In the genomic region with DNA sequence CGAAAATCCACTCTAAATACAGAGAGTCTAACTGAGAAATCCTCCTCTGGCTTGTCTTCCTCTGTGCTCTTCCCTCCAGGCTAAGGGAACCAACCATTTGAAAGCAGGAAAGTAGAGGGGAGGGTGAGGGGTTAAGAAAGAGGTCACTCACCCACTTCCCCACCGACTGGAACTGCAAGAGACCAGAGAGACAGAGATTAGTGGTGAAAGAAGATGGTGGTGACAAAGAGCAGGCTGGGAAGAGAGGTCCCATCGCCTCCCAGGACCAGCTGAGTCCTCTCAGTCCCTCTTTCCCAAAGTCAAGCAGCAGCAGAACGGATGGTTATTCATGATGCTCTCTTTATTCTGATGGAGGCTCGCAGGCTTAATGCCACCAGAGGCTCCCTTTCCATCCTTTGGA, we compare ENCODE assay signal across 33 mouse cellular contexts. TPM values are rescaled to one million over a fixed set of nuclear protein-coding genes. Genes with fewer than 3 reads are reported as not detected.
DNase-seq lines count a peak whose midpoint lies in the region; ATAC-seq and TF ChIP-seq lines count a peak whose summit lies in the region.
"Had no signal": no experiment of that assay in that cellular context is flagged by ENCODE, and none has a peak within 500 bp of the region (broad histone marks: within the 10 kb centered on the region; RNA-seq: fewer than 3 reads in every experiment).

No protein-coding gene starts in this region.

- H3K36me3 ChIP-seq in liver, embryonic 13.5 days: no peaks in the 10 kb centered on the region
- H3K36me3 ChIP-seq in forebrain, embryonic 11.5 days (ENCODE audit: control insufficient read depth, insufficient read depth, low read length): no peaks in the 10 kb centered on the region
- H3K36me3 ChIP-seq: embryonic facial prominence, embryonic 13.5 days; G1E; heart, embryonic 12.5 days; limb, embryonic 15.5 days; lung, embryonic 15.5 days; midbrain, embryonic 13.5 days had no signal

- no peak for ATAC-seq in liver, embryonic 13.5 days (ENCODE audit: low read depth)
- ATAC-seq in megakaryocyte progenitor cell, adult 5-6 weeks (replicated peaks; ENCODE audit: poor library complexity): peak; percentile 17
- ATAC-seq in forebrain, embryonic 11.5 days (replicated peaks; ENCODE audit: low FRiP score): no peak
- ATAC-seq: forebrain, embryonic 13.5 days; hindbrain, postnatal 0 days; intestine, embryonic 16.5 days; midbrain, embryonic 13.5 days had no signal

- no peak for DNase-seq in left cerebral cortex, adult 2 months (ENCODE audit: extremely low spot score in 1 of 2, low spot score in 2 of 2)
- DNase-seq in left cerebral cortex, postnatal 4 days: no peak
- DNase-seq in liver, embryonic 13.5 days: no peak
- no peak for DNase-seq in cerebellum, postnatal 10 days
- DNase-seq in forebrain, embryonic 11.5 days (ENCODE audit: low spot score): no peak
- DNase-seq in retina, postnatal 1 day: no peak
- DNase-seq: adrenal gland, postnatal 10 days; cerebellum, adult 11-12 months; cerebellum, postnatal 14 days; embryo, embryonic 11 days; gastrocnemius, postnatal 10 days; heart, postnatal 10 days; kidney, adult 9 months; kidney, postnatal 14 days; thymus, postnatal 36 days had no signal

- peak overlapping the region; percentile 48; the same call in 1 of the 2 replicates for H3K27ac ChIP-seq in left cerebral cortex, adult 2 months
- H3K27ac ChIP-seq in bone marrow macrophage, adult 2 months (ENCODE audit: insufficient read depth, low read depth, low read length): peak overlapping the region; percentile 96
- H3K27ac ChIP-seq in liver, embryonic 13.5 days: peak overlapping the region; percentile 31; the same call in 1 of the 2 replicates
- H3K27ac ChIP-seq in forebrain, embryonic 11.5 days (ENCODE audit: low read depth, low read length): no peak overlapping the region
- H3K27ac ChIP-seq: embryonic facial prominence, embryonic 13.5 days; forebrain, embryonic 13.5 days; hindbrain, postnatal 0 days; limb, embryonic 15.5 days; lung, embryonic 15.5 days; midbrain, embryonic 13.5 days had no signal

- no peaks in the 10 kb centered on the region for H3K9me3 ChIP-seq in liver, embryonic 13.5 days (replicated peaks)
- no peaks in the 10 kb centered on the region for H3K9me3 ChIP-seq in forebrain, embryonic 11.5 days (ENCODE audit: control insufficient read depth, low read length)
- H3K9me3 ChIP-seq: embryonic facial prominence, embryonic 13.5 days; G1E; limb, embryonic 15.5 days; lung, embryonic 15.5 days; midbrain, embryonic 13.5 days had no signal

- no peak overlapping the region for H3K4me3 ChIP-seq in left cerebral cortex, adult 2 months
- H3K4me3 ChIP-seq in bone marrow macrophage, adult 2 months (ENCODE audit: insufficient read depth, low read length): peak overlapping the region; percentile 58
- H3K4me3 ChIP-seq in liver, embryonic 13.5 days (replicated peaks): no peak overlapping the region
- H3K4me3 ChIP-seq in forebrain, embryonic 11.5 days (ENCODE audit: low read depth, low read length): no peak overlapping the region
- H3K4me3 ChIP-seq: embryonic facial prominence, embryonic 13.5 days; erythroblast, embryonic 14.5 days; forebrain, embryonic 13.5 days; heart, embryonic 12.5 days; limb, embryonic 15.5 days; lung, embryonic 15.5 days; midbrain, embryonic 13.5 days had no signal

- no peak for TF ChIP-seq CTCF in left cerebral cortex, adult 2 months (IDR thresholded peaks at IDR 0.05)
- no peak for TF ChIP-seq CTCF in bone marrow macrophage, adult 2 months (IDR thresholded peaks at IDR 0.05; ENCODE audit: low read depth, low read length)

- no peak for TF ChIP-seq POLR2A in bone marrow macrophage, adult 2 months (IDR thresholded peaks at IDR 0.05; ENCODE audit: borderline replicate concordance, low read depth, low read length)

- H3K27me3 ChIP-seq in liver, embryonic 13.5 days: no peaks in the 10 kb centered on the region
- H3K27me3 ChIP-seq in forebrain, embryonic 11.5 days (ENCODE audit: control insufficient read depth, insufficient read depth, low read length): no peaks in the 10 kb centered on the region
- H3K27me3 ChIP-seq: embryonic facial prominence, embryonic 13.5 days; limb, embryonic 15.5 days; lung, embryonic 15.5 days; midbrain, embryonic 13.5 days had no signal

- no peak overlapping the region for H3K9ac ChIP-seq in liver, embryonic 13.5 days
- no peak overlapping the region for H3K9ac ChIP-seq in forebrain, embryonic 11.5 days (ENCODE audit: low read length)
- H3K9ac ChIP-seq: embryonic facial prominence, embryonic 13.5 days; forebrain, embryonic 13.5 days; heart, embryonic 12.5 days; limb, embryonic 15.5 days; lung, embryonic 15.5 days; midbrain, embryonic 13.5 days had no signal

- intact Hi-C loops in left cerebral cortex, adult 2 months (cut with DNase I): no loop called here
- intact Hi-C loops in left cerebral cortex, postnatal 4 days (cut with DNase I): no loop called here

- no peak overlapping the region for H3K4me2 ChIP-seq in liver, embryonic 13.5 days
- H3K4me2 ChIP-seq in forebrain, embryonic 11.5 days (ENCODE audit: low read depth, low read length, severe bottlenecking): no peak overlapping the region
- H3K4me2 ChIP-seq: embryonic facial prominence, embryonic 13.5 days; forebrain, embryonic 13.5 days; heart, embryonic 12.5 days; limb, embryonic 15.5 days; lung, embryonic 15.5 days; midbrain, embryonic 13.5 days had no signal

- H3K4me1 ChIP-seq in bone marrow macrophage, adult 2 months (ENCODE audit: control insufficient read depth, insufficient read depth, low read length): peaks cover 26% of the 10 kb centered on the region
- no peaks in the 10 kb centered on the region for H3K4me1 ChIP-seq in liver, embryonic 13.5 days (replicated peaks)
- no peaks in the 10 kb centered on the region for H3K4me1 ChIP-seq in forebrain, embryonic 11.5 days (replicated peaks; ENCODE audit: control insufficient read depth, insufficient read depth, low read length)
- H3K4me1 ChIP-seq: embryonic facial prominence, embryonic 13.5 days; forebrain, embryonic 13.5 days; heart, embryonic 12.5 days; limb, embryonic 15.5 days; lung, embryonic 15.5 days; midbrain, embryonic 13.5 days had no signal

- 22% methylated on average over 5 of the region's 5 CpGs for WGBS in liver, embryonic 13.5 days (ENCODE audit: insufficient replicate concordance)
- WGBS in forebrain, embryonic 11.5 days: 55% methylated on average over 5 of the region's 5 CpGs

RNA-seq across cellular contexts. Expression of a gene that starts 0.4 kb away (rescaled TPM):
- total RNA-seq in left cerebral cortex, adult 2 months (2021): 1 to 10 TPM; 2.0 to 2.7 TPM
- 1 to 10 TPM in 1 of 2 experiments, under 1 TPM in 1; 0.52 to 1.2 TPM for total RNA-seq in left cerebral cortex, postnatal 4 days (2021)
- 153 and 166 TPM in 2 replicates for polyA plus RNA-seq in bone marrow macrophage, adult 2 months (2012; ENCODE audit: insufficient read depth, insufficient read length, missing spikeins)
- 3.0 and 4.6 TPM in 2 replicates for polyA plus RNA-seq in liver, embryonic 13.5 days (2015; fragmentation: Nextera tagmentation; extraction: Ambion mirVana)
- total RNA-seq in megakaryocyte progenitor cell, adult 5-6 weeks (2015): 0.37 and 1.2 TPM in 2 replicates
- 0.14 and 0.21 TPM in 2 replicates for total RNA-seq in megakaryocyte progenitor cell, adult 5-6 weeks (2017)
- polyA plus RNA-seq in forebrain, embryonic 11.5 days (2014; fragmentation: Nextera tagmentation; extraction: Ambion mirVana): 0.95 and 2.6 TPM in 2 replicates
- total RNA-seq: CH12.LX had no signal
- polyA plus RNA-seq: erythroblast, embryonic 14.5 days; G1E had no signal

RNA-seq across cellular contexts. Expression of a gene that starts 23.8 kb away (rescaled TPM):
- 100 to 1,000 TPM; 136 to 154 TPM for total RNA-seq in left cerebral cortex, adult 2 months (2021)
- total RNA-seq in left cerebral cortex, postnatal 4 days (2021): 100 to 1,000 TPM; 306 to 312 TPM
- 3.1 and 3.6 TPM in 2 replicates for polyA plus RNA-seq in bone marrow macrophage, adult 2 months (2012; ENCODE audit: insufficient read depth, insufficient read length, missing spikeins)
- 23.7 and 25.8 TPM in 2 replicates for polyA plus RNA-seq in liver, embryonic 13.5 days (2015; fragmentation: Nextera tagmentation; extraction: Ambion mirVana)
- total RNA-seq in megakaryocyte progenitor cell, adult 5-6 weeks (2015): 1,111 and 1,146 TPM in 2 replicates
- total RNA-seq in megakaryocyte progenitor cell, adult 5-6 weeks (2017): 9,134 and 9,995 TPM in 2 replicates
- polyA plus RNA-seq in forebrain, embryonic 11.5 days (2014; fragmentation: Nextera tagmentation; extraction: Ambion mirVana): 24.1 and 28.7 TPM in 2 replicates

RNA-seq across cellular contexts. Expression of a gene that starts 24.9 kb away (rescaled TPM):
- total RNA-seq in left cerebral cortex, adult 2 months (2021): 10 to 100 TPM; 32.7 to 45.5 TPM
- 100 to 1,000 TPM; 250 to 268 TPM for total RNA-seq in left cerebral cortex, postnatal 4 days (2021)
- polyA plus RNA-seq in bone marrow macrophage, adult 2 months (2012; ENCODE audit: insufficient read depth, insufficient read length, missing spikeins): 4.8 and 5.0 TPM in 2 replicates
- polyA plus RNA-seq in liver, embryonic 13.5 days (2015; fragmentation: Nextera tagmentation; extraction: Ambion mirVana): 89.3 and 159 TPM in 2 replicates
- 773 and 862 TPM in 2 replicates for total RNA-seq in megakaryocyte progenitor cell, adult 5-6 weeks (2015)
- 369 and 430 TPM in 2 replicates for total RNA-seq in megakaryocyte progenitor cell, adult 5-6 weeks (2017)
- 99.6 and 105 TPM in 2 replicates for polyA plus RNA-seq in forebrain, embryonic 11.5 days (2014; fragmentation: Nextera tagmentation; extraction: Ambion mirVana)

RNA-seq across cellular contexts. Expression of a gene that starts 30.3 kb away (rescaled TPM):
- total RNA-seq in left cerebral cortex, adult 2 months (2021): 10 to 100 TPM; 26.8 to 31.9 TPM
- 10 to 100 TPM; 53.4 to 58.8 TPM for total RNA-seq in left cerebral cortex, postnatal 4 days (2021)
- 1.9 and 3.1 TPM in 2 replicates for polyA plus RNA-seq in bone marrow macrophage, adult 2 months (2012; ENCODE audit: insufficient read depth, insufficient read length, missing spikeins)
- polyA plus RNA-seq in liver, embryonic 13.5 days (2015; fragmentation: Nextera tagmentation; extraction: Ambion mirVana): 15.2 and 44.8 TPM in 2 replicates
- total RNA-seq in megakaryocyte progenitor cell, adult 5-6 weeks (2015): 111 and 118 TPM in 2 replicates
- 114 and 115 TPM in 2 replicates for total RNA-seq in megakaryocyte progenitor cell, adult 5-6 weeks (2017)
- 6.8 and 7.5 TPM in 2 replicates for polyA plus RNA-seq in forebrain, embryonic 11.5 days (2014; fragmentation: Nextera tagmentation; extraction: Ambion mirVana)

RNA-seq across cellular contexts. Expression of a gene that starts 46.9 kb away (rescaled TPM):
- not detected for total RNA-seq in left cerebral cortex, adult 2 months (2021)
- under 1 TPM in 1 of 2 experiments, not detected in 1; 0.90 TPM for total RNA-seq in left cerebral cortex, postnatal 4 days (2021)
- 4.9 and 7.4 TPM in 2 replicates for polyA plus RNA-seq in bone marrow macrophage, adult 2 months (2012; ENCODE audit: insufficient read depth, insufficient read length, missing spikeins)
- 2.3 TPM in 2 replicates for polyA plus RNA-seq in liver, embryonic 13.5 days (2015; fragmentation: Nextera tagmentation; extraction: Ambion mirVana)
- total RNA-seq in megakaryocyte progenitor cell, adult 5-6 weeks (2015): 17.3 and 17.9 TPM in 2 replicates
- 2.8 TPM in 1 of 2 replicates, not detected in the other for total RNA-seq in megakaryocyte progenitor cell, adult 5-6 weeks (2017)
- polyA plus RNA-seq in forebrain, embryonic 11.5 days (2014; fragmentation: Nextera tagmentation; extraction: Ambion mirVana): 2.3 TPM in 1 of 2 replicates, not detected in the other
- total RNA-seq: heart, adult 18-20 months; hindbrain, postnatal 0 days; layer of hippocampus, adult 18-20 months; left cerebral cortex, postnatal 36 days had no signal
- polyA plus RNA-seq: embryonic facial prominence, embryonic 13.5 days; erythroblast, embryonic 14.5 days; frontal cortex, adult 2 months; G1E; hindbrain, postnatal 0 days; spleen, adult 2 months had no signal

Comparison
In these comparisons a context has a peak if more than half of its experiments do, and no peak if none do; other contexts are left out.
1. RNA of a gene that starts 24.9 kb away (total RNA-seq): 369 to 862 TPM in megakaryocyte progenitor cell, adult 5-6 weeks and 250 to 268 TPM in left cerebral cortex, postnatal 4 days; 32.7 to 45.5 TPM in left cerebral cortex, adult 2 months; every median in the first group is over 4 times any median in the second.